Mouse (Mus musculus): ENCODE measurements around the gene Aldh2.

The Aldh2 gene

DNA sequence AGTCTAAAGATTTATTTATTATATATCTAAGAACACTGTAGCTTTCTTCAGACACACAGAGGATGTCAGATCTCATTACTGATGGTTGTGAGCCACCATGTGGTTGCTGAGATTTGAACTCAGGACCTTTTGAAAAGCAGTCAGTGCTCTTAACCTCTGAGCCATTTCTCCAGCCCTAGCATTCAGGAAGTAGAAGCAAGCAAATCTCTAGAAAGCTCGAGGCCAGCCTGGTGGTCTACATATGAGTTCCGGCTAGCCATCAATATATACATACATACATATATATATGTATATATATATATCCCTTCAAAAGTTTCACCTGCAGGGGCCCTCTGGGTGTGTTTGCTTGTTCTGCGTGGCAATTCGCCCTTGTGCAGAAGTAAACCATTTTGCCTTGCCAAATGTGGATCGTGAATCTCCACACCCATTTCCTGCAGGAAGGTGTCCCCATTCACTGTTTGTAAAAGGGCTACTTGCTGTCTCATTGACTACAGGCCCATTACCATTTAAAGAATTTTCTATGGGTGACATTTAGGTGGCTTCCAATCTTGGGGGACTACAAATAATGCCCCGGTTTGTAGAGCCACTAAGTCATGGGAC, 1.2 kb upstream of the Aldh2 start:
- DNase-seq, result no peak

DNA sequence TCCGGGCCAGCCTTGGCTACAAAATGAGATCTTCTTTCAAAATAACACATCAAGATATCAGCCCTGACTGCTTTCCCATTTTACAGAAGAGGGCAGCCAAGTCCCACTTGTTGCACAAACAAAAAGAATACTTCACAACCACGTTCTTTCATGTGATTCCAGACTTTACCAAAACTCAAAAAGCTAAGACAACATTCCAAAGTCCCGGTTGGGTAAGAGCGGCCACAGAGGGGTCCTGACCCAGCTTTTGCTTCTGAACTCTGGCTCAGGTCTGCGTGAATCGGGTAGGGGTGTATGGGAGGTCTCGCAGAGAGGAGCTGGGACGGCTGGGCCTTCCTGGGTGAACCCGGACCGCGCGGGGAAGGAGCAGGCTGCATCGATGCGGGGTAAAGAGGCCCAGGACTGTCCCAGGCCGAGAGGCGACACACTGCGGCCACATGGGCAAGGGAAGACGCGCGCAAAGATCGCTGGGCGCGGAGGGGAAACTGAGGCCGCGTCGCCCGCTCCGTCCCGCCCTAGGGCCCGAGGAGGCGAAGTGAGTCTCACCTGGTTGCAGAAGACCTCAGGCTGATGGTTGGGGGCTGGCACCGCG, 712 bp downstream of the Aldh2 start:
- no peak for DNase-seq

DNA sequence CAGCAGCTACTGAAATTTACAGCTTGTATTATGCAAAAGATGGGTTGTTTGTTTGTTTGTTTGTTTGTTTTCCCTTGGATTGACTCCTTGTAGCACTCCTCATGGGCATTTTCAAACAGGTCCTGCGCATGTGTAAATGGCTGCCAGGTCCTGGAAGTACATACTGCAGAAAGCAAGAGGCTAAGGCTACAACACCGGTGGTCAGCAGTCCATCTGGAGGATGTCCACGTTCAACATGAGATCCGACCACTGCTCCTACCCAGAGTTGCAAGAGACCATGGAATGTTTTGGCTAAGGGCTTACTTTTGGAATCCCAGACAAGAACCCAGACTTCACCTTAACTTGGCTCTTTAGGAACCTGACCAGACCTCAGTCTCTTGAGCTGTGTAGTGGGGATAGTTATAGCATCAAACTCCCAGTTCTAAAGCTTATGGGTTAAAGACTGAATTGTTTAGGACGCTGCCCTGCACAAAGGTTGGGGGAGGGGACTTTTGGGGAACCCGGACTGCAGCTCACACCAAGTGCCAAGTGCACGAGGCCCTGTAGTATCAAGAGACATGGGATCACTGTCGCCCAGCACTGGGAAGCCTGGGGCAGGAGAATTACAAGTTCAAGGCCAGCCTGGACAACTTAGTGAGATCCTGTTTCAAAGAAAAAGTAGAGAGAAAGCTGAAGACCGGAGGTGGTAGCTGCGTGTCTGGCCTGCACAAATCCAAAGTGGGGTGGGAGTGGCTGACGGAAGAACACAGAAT, 1.4 kb downstream of the Aldh2 start:
- no peak for DNase-seq

DNA sequence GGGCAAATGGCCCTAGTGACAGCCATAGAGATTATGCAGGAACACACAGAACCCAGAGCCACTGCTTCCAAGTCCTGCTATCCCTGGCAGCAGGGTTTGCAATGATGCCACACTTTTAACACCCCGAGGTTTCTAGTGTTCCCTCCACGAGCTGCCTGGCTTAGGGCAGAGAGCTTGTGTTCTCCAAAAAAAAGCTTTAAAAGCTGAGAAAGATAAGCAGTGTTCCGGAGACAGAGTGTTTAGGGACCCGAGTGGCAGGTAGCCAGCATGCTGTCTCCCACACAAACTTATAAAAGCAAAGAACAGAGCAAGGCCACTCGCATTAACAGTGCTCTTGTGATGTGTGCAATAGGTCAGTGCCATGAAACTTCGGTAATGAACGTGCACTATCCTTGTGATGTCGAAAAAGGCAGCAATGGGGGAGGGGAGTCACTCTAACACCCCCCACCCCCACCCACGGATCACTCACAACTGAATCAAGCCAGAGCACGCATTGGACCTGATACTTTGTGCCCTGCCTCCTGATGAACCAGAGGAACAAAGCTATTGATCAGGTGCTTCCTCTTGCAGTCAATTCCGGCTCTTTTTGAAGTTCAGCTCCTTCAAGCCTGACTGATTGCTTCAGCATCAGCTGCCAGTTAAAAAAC, 2.1 kb downstream of the Aldh2 start:
- DNase-seq, result no peak

DNA sequence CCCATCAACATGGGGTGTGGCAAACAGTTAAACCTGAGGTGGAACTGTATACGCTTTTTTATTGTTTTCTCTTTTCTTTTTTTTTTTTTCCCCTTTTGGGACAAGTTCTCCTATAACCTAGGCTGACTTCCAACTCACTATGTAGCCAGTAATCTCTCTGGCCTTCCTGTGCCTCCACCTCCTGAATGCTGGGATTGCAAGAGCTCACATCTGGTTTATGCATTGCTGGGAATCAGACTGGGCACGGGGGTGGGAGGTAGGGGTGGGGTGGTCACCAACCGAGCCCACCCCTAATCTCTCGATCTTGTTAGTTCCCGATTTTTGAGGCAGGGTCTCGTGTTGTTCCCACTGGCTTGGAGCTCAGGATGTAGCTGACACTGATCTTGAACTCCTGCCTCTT, 3.7 kb downstream of the Aldh2 start:
- DNase-seq, result no peak

DNA sequence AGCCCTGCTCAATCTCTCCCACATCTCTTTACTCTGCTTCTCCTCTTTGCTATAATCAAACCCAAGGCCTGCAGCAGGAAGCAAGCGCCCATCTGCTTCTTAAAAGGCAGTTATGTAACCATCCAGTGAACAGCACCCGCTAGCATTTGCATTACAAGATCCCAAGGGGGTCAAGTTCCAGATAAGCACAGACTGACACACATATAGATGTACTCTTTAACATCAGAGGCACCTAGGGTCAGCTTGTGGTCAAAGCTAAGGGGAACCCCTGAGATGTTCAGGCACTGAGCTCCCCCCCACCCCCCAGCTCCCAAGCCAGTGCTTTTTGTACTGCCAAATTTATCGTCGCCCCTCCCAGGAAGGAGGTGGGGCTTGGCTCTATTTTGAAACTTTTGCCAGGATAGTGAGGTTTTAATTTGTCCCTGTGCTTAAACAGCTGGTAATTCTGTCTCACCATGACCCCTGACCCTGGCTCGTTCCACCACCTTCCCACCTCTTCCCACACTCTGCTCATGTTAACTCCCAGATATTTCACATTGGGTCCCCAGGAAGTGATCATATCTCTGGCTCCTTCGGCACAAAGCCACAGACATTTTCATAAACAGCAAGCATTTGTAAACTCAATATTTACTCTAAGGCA, 7.1 kb downstream of the Aldh2 start:
- DNase-seq, result peak in 1 of 2 experiments; percentile 27

DNA sequence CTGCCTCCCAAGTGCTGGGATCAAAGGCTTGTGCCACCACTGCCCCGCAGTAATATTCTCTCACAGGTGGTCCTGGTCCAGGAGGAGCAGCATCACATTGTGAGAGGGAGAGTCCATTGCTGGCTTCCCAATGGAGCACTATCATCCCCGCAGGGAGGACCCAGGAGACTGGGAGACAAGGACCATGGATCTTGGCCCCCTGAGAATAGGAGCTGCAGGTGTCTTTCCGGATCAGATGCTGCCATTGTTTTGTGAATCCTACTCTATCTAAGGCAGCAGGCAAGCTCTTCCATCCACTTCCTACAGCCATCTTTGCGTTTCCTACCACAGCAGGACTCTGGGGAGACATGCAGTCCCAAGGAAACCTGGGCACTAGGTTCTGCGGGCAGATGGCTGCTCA, 7.9 kb downstream of the Aldh2 start:
- DNase-seq, result no peak

DNA sequence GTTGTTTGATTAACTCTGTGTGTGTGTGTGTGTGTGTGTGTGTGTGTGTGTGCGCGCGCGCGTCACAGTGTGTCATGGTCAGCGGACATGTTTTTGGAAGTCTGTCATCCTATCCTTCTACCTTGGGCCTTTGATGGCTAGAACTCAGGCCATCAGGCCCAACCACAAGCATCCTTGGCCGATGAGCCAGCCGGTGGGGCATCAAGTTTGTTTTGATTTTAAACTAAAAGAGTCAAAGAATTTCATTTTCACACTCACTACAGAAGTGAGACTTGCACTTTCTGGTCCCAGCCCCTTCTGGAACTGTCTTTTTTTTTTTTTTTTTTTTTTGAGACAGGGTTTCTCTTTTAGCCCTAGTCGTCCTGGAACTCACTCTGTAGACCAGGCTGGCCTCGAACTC, 8.6 kb downstream of the Aldh2 start:
- no peak for DNase-seq

DNA sequence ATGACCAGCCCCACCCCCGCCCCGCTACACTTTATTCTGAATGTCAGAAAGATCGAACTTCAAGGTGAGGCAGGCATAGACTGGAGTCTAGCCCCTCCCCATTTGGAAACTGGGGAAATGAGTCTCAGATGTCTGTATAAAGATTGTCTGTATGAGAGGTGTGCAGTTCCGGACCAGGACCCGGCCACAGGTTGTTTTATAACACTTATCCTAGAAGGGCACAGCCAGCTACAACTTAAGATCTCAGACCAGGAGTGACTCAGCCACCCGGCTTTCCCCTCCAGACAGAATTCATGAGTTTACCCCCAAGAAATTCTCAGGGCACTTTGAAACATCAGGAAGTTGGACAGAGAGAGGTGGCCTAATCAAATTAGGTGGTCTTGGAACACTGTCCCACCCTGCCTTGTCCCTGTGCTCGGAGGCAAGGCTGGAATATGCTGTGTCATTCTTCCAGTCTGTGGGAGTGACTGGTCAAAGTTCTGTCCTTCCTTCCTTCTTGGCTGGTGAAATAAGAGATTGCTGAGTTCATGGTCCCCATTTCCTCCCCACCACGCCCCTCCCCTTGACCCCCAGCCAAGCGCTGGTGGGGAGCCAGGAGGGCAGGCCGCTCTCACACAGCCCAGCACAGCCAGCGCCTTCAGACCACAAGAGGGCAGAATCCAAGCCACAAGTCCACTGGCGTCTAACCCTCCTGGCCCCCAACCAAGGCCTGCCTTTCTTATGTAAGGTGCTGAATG, 9.7 kb downstream of the Aldh2 start:
- peak; percentile 30 to 36 for DNase-seq

DNA sequence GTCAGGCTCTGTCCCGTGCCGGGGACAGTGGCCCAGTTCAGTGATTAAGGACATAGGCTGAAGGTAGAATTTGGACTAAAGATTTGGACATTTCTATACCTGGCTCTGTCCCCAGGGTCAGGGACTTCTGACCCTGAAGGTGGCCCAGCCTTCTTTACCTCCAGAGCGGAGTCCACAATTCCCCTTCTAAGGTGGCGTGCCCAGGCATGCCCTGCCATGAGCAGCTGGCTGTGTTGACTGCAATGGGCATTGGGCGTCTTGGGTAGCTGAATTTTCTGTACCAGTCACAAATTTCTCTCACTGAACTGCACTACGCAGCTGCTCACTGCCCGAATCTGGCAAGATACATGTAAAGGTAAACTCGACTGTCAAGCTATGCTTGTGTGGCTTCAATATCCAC, 11.7 kb downstream of the Aldh2 start:
- no peak for DNase-seq

DNA sequence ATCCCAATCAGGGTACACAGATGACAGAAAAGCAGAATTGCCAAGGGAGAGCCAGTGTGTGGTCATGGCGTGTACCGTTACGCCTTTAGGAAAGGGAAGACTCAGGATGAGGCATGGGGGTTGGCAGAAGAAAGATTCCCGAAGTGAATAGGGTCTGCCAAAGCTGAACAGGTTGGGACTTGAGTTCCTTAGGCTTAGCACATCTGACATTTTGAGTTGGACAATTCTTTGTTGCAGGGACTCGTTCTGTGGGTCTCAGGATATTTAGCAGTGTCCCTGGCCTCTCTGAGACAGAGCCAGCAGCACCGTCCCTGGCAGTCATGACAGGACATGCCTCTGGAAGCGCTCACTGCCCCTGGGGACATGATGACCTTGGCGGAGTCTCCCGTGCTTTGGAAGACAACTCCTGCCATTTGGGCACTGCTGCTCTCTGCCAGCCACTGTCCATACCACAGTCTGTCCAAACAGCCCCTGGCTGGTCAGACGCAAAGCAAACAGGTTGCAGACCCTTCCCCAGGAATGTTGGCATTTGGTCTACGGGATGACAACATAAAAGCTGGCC, 16.6 kb downstream of the Aldh2 start:
- no peak for DNase-seq

DNA sequence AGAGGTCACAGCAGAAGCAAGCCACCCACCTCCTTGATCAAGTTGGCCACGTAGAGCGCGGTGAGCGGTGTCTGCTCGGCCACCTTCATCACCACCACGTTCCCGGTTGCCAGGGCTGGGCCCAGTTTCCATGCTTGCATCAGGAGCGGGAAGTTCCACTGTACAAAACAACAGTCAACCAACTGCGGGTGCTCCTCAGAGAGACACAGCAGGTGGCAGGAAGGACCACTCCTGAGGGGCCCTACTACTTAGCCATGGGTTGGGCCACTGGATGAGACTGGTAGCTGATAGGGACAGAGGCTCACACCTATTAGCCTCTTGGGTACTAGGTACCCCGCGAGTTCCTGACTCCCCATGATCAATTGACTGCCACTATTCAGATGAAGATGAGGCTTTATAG, 17.8 kb downstream of the Aldh2 start:
- DNase-seq, result no peak

DNA sequence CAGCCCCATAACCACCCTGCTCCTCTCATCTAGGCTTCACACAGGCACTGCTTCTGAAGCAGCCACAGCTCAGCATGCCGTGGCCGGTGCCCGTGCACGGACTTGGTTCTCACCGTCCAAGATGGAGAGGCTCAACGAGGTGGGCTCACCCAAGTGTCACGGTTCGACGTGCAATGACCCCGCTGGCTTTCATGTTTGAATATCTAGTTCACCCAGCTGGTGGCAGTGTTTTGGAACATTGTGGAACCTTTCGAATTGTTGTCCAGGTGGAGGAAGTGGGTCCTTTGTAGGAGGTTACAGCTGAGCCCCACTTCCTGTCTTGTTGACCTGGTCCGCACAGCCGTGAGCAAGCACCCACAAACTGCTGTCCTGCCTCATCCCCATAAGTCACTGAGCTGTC, 19.5 kb downstream of the Aldh2 start:
- peak; percentile 16 to 61 for DNase-seq

DNA sequence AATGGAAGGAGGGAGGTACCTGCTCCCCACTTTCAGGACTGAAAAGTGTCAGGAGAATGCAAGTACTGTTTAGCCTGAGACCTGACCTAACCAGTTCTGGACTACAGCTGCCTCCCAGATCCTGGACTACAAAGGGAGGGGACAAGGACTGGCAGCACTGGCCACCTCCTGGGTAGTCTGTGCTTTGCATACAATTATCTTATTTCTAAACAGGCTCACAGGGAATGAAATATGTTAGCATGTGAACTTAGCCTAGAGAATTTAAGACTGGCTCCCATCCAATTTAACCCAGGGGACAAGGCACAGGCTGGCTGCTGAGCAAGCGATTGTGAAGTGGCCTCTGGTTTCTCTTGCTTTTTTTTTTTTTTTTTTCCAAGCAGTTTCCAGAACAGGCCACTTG, 22.8 kb downstream of the Aldh2 start:
- no peak for DNase-seq

DNA sequence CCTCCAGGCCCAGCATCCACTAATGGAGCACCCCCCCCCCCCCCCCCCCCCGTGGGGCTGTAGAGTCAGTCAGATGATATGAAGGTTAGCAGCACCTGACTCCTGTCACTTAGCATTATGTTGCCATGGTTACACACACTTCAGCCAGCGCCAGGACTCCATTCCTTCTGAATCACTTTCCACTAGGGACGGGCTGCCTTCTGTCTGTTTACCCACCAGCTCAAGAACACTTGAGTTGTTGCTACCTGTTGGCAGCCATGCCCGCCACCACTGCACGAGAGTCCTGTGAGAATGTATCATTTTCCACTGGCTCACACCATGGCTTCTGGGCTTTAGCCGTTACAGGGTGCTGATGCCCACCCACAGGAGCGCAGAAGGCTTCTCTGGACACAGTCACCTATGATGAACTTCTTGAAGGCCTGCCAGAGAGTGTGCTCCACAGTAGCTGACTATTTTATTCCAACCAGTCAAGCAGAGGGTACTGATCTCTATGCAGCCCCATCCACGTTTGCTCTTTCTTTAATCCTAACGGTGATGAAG, 23.7 kb downstream of the Aldh2 start:
- DNase-seq, result no peak

DNA sequence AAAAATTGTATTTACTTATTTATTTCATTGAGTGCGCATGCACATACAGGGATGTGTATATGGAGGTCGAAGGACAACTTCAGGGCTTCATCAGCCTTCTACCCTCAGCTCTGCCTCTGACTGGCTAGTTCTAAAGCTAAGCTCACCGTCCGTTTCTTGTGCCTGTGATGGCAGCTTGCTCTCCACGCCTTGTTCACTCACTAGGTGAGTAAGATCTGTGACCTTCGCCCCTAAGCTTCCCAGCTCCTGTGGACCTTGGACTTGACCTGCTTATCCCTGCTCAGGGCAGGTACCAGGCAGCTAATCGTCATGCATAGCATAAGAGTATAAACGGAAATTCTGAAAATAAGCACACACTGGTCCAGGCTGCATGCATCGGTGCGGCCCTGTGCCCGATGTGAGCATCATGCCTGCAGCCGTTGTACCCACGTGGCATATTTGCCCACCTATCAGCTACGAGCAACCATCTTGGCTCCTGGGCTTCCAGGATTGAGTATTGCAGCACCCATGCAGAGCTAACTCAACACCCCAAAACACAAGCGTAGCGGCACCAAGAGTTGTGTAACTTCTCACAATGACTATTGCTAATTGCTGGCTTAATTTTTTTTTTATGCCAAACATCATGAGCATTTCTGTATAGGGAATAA, 27.5 kb downstream of the Aldh2 start:
- DNase-seq, result no peak

DNA sequence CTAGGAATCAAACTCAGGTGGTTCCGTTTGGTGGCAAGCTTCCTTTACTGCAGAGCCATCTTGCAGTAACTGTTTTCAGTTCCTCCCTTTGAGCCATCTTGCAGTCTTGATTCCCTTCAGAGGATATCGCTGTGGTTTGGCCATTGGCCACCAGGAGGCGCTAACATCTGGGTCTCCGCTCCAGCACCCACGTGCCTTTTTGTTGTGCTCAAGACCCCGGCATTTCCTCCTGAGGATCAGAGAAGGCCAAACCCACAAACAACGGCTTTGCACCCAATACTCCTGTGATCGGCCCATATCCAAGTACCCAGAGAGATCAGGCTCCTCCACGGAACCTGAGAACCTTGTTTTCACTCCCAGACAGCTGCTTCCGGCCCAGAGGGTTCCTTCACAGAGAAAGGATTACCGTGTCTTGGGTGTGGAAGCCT, 29.1 kb downstream of the Aldh2 start:
- peak; percentile 76 to 83 for DNase-seq

DNA sequence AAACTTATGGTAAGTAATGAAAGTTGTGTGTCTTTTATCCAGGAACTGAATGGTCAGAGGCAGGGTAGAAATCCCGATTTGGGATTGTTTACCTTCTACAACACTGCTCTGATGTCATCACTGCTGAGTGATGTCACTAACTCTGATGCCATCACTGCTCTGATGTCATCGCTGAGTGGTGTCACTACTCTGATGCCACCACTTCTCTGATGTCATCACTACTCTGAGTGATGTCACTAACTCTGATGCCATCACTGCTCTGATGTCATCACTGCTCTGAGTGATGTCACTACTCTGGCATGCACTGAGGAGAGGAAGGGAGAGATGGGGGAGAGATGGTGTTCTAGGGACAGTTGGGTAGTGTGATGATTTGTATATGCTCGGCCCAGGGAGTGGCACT, 31.2 kb downstream of the Aldh2 start:
- no peak for DNase-seq

DNA sequence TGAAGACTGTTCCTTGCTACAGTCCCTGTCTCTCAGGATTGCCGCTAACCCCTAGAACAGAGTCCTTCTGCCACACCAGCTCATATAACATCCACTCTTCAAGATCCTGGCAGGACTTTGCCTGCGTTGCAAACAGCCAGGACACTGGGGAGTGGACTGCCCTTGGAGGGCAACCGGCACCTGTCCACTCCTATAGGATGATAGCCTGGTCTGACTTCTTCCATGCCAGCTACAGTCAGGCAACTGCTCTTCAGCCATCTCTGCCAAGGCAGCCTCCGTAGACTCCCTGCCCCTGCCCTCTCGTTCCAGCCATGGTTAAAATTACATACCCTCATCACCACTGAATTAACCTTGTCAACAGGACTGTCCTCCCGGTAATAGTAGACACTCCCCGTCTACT, 44.4 kb downstream of the Aldh2 start:
- no peak for DNase-seq

DNA sequence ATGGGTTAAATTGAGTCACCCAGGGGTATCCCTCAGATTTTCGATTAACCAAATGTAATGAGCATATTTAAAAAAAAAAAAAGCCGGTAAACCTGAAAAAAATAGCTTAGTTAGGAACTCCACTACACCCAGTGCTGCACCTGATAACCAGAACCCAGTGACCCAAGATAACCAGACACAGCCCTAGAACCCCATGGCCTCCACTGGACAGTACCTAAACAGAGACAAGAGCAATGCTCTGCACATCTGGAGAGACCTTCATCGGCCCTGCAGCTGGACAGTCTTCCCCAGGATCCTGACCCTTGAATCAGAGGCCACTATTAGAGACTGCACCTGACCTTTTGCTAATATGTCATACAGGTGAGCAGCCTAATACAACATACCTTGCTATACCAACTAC, 46.5 kb downstream of the Aldh2 start:
- no peak for DNase-seq

DNA sequence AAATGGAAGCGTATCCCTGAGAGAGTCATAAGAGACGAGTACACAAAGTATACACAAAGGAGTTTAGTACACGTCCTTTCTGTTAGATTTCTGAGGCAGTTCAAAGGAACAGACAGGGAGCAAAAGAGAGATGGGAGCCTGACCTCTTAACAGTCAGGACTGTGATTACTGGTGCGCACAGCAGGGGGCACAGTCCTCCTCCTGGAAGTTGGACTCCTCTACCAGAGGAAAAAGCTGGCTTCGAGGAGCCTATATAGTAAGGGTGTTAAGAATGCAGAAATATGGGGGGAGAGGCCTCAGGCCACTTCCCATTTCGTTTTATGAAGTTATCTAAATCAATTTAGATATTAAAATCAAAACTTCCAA, 47.1 kb downstream of the Aldh2 start:
- DNase-seq, result peak in 1 of 2 experiments; percentile 27
